Comparison of ENCODE assay signal across 12 mouse cellular contexts in genomic region chr2:45158351-45158782, GRCm38 (mm10). TPM values are rescaled to one million over a fixed set of nuclear protein-coding genes. Genes with fewer than 3 reads are reported as not detected.
DNase-seq lines count a peak whose midpoint lies in the region; ATAC-seq and TF ChIP-seq lines count a peak whose summit lies in the region.
"Had no signal": no experiment of that assay in that cellular context is flagged by ENCODE, and none has a peak within 500 bp of the region (broad histone marks: within the 10 kb centered on the region; RNA-seq: fewer than 3 reads in every experiment).

No protein-coding gene starts in this region.

- DNase-seq in embryo, embryonic 10.5 days (ENCODE audit: low spot score) = peak; percentile 27
- DNase-seq in embryo, embryonic 10 days (ENCODE audit: low spot score) = no peak
- DNase-seq in R1 (ENCODE audit: low read depth, low spot score) = peak; percentile 73
- peak; percentile 53 for DNase-seq in forebrain, postnatal 0 days
- peak; percentile 91 for DNase-seq in midbrain, embryonic 11.5 days (ENCODE audit: low spot score, missing footprints)
- DNase-seq in gastrocnemius, adult 2 months = no peak
- no peak for DNase-seq in cerebellum, adult 18-20 months
- DNase-seq in MN1 (ENCODE audit: low spot score) = no peak
- DNase-seq: kidney, adult 11 months; layer of hippocampus, postnatal 36 days had no signal

- no peak overlapping the region for H3K9ac ChIP-seq in forebrain, postnatal 0 days
- H3K9ac ChIP-seq in midbrain, embryonic 11.5 days (ENCODE audit: low read length) = peak overlapping the region; percentile 39; the same call in 1 of the 2 replicates
- H3K9ac ChIP-seq: liver, embryonic 12.5 days had no signal

- H3K36me3 ChIP-seq in forebrain, postnatal 0 days (ENCODE audit: insufficient read depth) = no peaks in the 10 kb centered on the region
- H3K36me3 ChIP-seq in midbrain, embryonic 11.5 days (ENCODE audit: control insufficient read depth, insufficient read depth, low read length) = no peaks in the 10 kb centered on the region
- H3K36me3 ChIP-seq: liver, embryonic 12.5 days had no signal

- H3K27ac ChIP-seq in forebrain, postnatal 0 days (ENCODE audit: low read depth, low read length) = no peak overlapping the region
- H3K27ac ChIP-seq in midbrain, embryonic 11.5 days (ENCODE audit: low read depth, low read length) = peak overlapping the region; percentile 15; the same call in 1 of the 2 replicates
- H3K27ac ChIP-seq in gastrocnemius, adult 2 months = no peak overlapping the region
- H3K27ac ChIP-seq: liver, embryonic 12.5 days had no signal

- intact Hi-C loops in gastrocnemius, adult 2 months (cut with DNase I) = no loop called here

- ATAC-seq in forebrain, postnatal 0 days = peak; percentile 77
- peak; percentile 61 for ATAC-seq in midbrain, embryonic 11.5 days (ENCODE audit: low FRiP score)
- ATAC-seq: liver, embryonic 12.5 days had no signal

- no peaks in the 10 kb centered on the region for H3K4me1 ChIP-seq in forebrain, postnatal 0 days (ENCODE audit: insufficient read depth)
- peaks cover 9% of the 10 kb centered on the region for H3K4me1 ChIP-seq in midbrain, embryonic 11.5 days (ENCODE audit: control insufficient read depth, insufficient read depth, low read length)
- H3K4me1 ChIP-seq: liver, embryonic 12.5 days had no signal

- WGBS in forebrain, postnatal 0 days = 7% methylated on average over 8 of the region's 8 CpGs
- WGBS in midbrain, embryonic 11.5 days = 9% methylated on average over 8 of the region's 8 CpGs

- no peaks in the 10 kb centered on the region for H3K27me3 ChIP-seq in forebrain, postnatal 0 days (ENCODE audit: insufficient read depth, low read length)
- no peaks in the 10 kb centered on the region for H3K27me3 ChIP-seq in midbrain, embryonic 11.5 days (ENCODE audit: control insufficient read depth, insufficient read depth, low read length)
- H3K27me3 ChIP-seq: liver, embryonic 12.5 days had no signal

- no peaks in the 10 kb centered on the region for H3K9me3 ChIP-seq in forebrain, postnatal 0 days (ENCODE audit: low read length)
- H3K9me3 ChIP-seq in midbrain, embryonic 11.5 days (ENCODE audit: control insufficient read depth, low read length) = no peaks in the 10 kb centered on the region
- H3K9me3 ChIP-seq: liver, embryonic 12.5 days had no signal

- peak overlapping the region; percentile 19 for H3K4me3 ChIP-seq in forebrain, postnatal 0 days (ENCODE audit: low read depth, low read length)
- 0 out of 2 replicates have a peak overlapping the region, but pooled peaks have one; percentile 4 for H3K4me3 ChIP-seq in midbrain, embryonic 11.5 days (ENCODE audit: low read depth, low read length)
- no peak overlapping the region; the same call in 1 of the 2 replicates for H3K4me3 ChIP-seq in gastrocnemius, adult 2 months
- H3K4me3 ChIP-seq: liver, embryonic 12.5 days; myocyte had no signal

- TF ChIP-seq CTCF in forebrain, postnatal 0 days (IDR thresholded peaks at IDR 0.05; ENCODE audit: low read depth) = no peak
- no peak for TF ChIP-seq CTCF in gastrocnemius, adult 2 months (IDR thresholded peaks at IDR 0.05)

- peak overlapping the region; percentile 37 for H3K4me2 ChIP-seq in forebrain, postnatal 0 days (ENCODE audit: low read depth)
- H3K4me2 ChIP-seq in midbrain, embryonic 11.5 days = peak overlapping the region; percentile 40
- H3K4me2 ChIP-seq: liver, embryonic 12.5 days had no signal

RNA-seq across cellular contexts. Expression of gene Zeb2, which starts 41.2 kb away (rescaled TPM):
- 150 and 186 TPM in 2 replicates for total RNA-seq in forebrain, postnatal 0 days (2014; rRNA removed)
- 47.7 and 50.6 TPM in 2 replicates for polyA plus RNA-seq in forebrain, postnatal 0 days (2015; fragmentation: Nextera tagmentation; extraction: Ambion mirVana)
- 61.2 and 69.9 TPM in 2 replicates for polyA plus RNA-seq in midbrain, embryonic 11.5 days (2014; fragmentation: Nextera tagmentation; extraction: Ambion mirVana)
- total RNA-seq in gastrocnemius, adult 2 months (2021) = 10 to 100 TPM; 31.3 to 41.6 TPM

Comparison
In these comparisons a context has a peak if more than half of its experiments do, and no peak if none do; other contexts are left out.
1. DNase-seq: peak in embryo, embryonic 10.5 days (single experiment), R1 (single experiment), forebrain, postnatal 0 days (single experiment) and midbrain, embryonic 11.5 days (single experiment); none in embryo, embryonic 10 days (single experiment), gastrocnemius, adult 2 months (single experiment), cerebellum, adult 18-20 months (0 of 2) and MN1 (single experiment).